Comparison of ENCODE assay signal across 25 mouse cellular contexts in the genomic region with DNA sequence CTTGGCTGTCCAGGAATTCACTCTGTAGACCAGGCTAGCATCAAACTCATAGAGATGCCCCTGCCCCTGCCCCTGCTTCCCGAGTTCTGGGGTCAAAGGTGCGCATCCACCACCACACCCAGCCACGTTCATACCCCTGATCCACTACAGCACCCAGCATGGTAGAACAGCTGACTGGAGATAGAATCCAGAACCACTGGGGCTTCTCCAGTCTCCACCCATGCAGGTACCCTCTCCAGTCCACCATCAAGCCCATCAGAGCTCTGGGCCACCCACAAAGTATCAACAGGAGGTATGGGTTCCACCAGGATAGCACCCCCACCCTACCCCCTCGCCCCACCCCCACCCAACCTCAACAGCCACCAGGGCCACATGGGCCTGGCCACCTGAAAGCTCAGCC. TPM values are rescaled to one million over a fixed set of nuclear protein-coding genes. Genes with fewer than 3 reads are reported as not detected.
A peak's percentile ranks its signal among the peaks of the same experiment; 100 is the strongest.
DNase-seq lines count a peak whose midpoint lies in the region; ATAC-seq lines count a peak whose summit lies in the region.
"Had no signal": no experiment of that assay in that cellular context is flagged by ENCODE, and none has a peak within 500 bp of the region (broad histone marks: within the 10 kb centered on the region; RNA-seq: fewer than 3 reads in every experiment).

No protein-coding gene starts in this region.

- DNase-seq in kidney, adult 18-20 months, result no peak
- DNase-seq in lung, postnatal 4 days, result no peak
- no peak for DNase-seq in hindbrain, embryonic 14.5 days (ENCODE audit: low spot score)
- DNase-seq: adrenal gland, adult 2 months; cerebellum, adult 2 months; cerebellum, postnatal 25 days; gastrocnemius, postnatal 25 days; kidney, adult 2 months; kidney, postnatal 4 days; lung, postnatal 10 days had no signal

- WGBS in heart, embryonic 13.5 days, result 81% methylated on average over 4 of the region's 4 CpGs
- 80% methylated on average over 4 of the region's 4 CpGs for WGBS in heart, embryonic 12.5 days
- 85% methylated on average over 4 of the region's 4 CpGs for WGBS in kidney, embryonic 16.5 days
- 79% methylated on average over 4 of the region's 4 CpGs for WGBS in lung, embryonic 16.5 days
- 85% methylated on average over 4 of the region's 4 CpGs for WGBS in limb, embryonic 15.5 days
- WGBS in hindbrain, embryonic 14.5 days, result 82% methylated on average over 4 of the region's 4 CpGs

- 0 out of 2 replicates have a peak overlapping the region, but pooled peaks have one; percentile 11 for H3K4me2 ChIP-seq in heart, embryonic 13.5 days
- no peak overlapping the region for H3K4me2 ChIP-seq in heart, embryonic 12.5 days
- H3K4me2 ChIP-seq in kidney, embryonic 16.5 days (replicated peaks; ENCODE audit: low read depth, low read length), result no peak overlapping the region
- no peak overlapping the region for H3K4me2 ChIP-seq in lung, embryonic 16.5 days (ENCODE audit: low read depth, low read length)
- 0 out of 2 replicates have a peak overlapping the region, but pooled peaks have one; percentile 6 for H3K4me2 ChIP-seq in limb, embryonic 15.5 days
- no peak overlapping the region for H3K4me2 ChIP-seq in hindbrain, embryonic 14.5 days (replicated peaks)
- H3K4me2 ChIP-seq: hindbrain, embryonic 13.5 days; midbrain, embryonic 11.5 days had no signal

- H3K27ac ChIP-seq in heart, embryonic 13.5 days (replicated peaks), result no peak overlapping the region; the same call in 1 of the 2 replicates
- H3K27ac ChIP-seq in heart, embryonic 12.5 days (ENCODE audit: poor library complexity, severe bottlenecking), result no peak overlapping the region
- no peak overlapping the region for H3K27ac ChIP-seq in kidney, embryonic 16.5 days (ENCODE audit: low read length)
- peak overlapping the region; percentile 30; the same call in 1 of the 2 replicates for H3K27ac ChIP-seq in lung, embryonic 16.5 days (ENCODE audit: low read length)
- H3K27ac ChIP-seq in limb, embryonic 15.5 days, result no peak overlapping the region
- no peak overlapping the region for H3K27ac ChIP-seq in hindbrain, embryonic 14.5 days
- H3K27ac ChIP-seq: hindbrain, embryonic 13.5 days had no signal

- H3K4me3 ChIP-seq in heart, embryonic 13.5 days, result no peak overlapping the region
- H3K4me3 ChIP-seq in heart, embryonic 12.5 days, result no peak overlapping the region
- H3K4me3 ChIP-seq in kidney, embryonic 16.5 days (ENCODE audit: low read length), result no peak overlapping the region
- no peak overlapping the region for H3K4me3 ChIP-seq in lung, embryonic 16.5 days (ENCODE audit: low read length)
- H3K4me3 ChIP-seq in limb, embryonic 15.5 days, result no peak overlapping the region
- no peak overlapping the region for H3K4me3 ChIP-seq in hindbrain, embryonic 14.5 days (replicated peaks; ENCODE audit: low read length)
- H3K4me3 ChIP-seq: hindbrain, embryonic 13.5 days had no signal

- peaks cover 52% of the 10 kb centered on the region for H3K4me1 ChIP-seq in heart, embryonic 13.5 days
- H3K4me1 ChIP-seq in heart, embryonic 12.5 days (replicated peaks), result peaks cover 38% of the 10 kb centered on the region
- H3K4me1 ChIP-seq in kidney, embryonic 16.5 days (ENCODE audit: insufficient read depth, low read length), result peaks cover 42% of the 10 kb centered on the region
- peaks cover 10% of the 10 kb centered on the region for H3K4me1 ChIP-seq in lung, embryonic 16.5 days (replicated peaks; ENCODE audit: control insufficient read depth, insufficient read depth, low read length)
- H3K4me1 ChIP-seq in limb, embryonic 15.5 days, result peaks cover 63% of the 10 kb centered on the region
- H3K4me1 ChIP-seq in hindbrain, embryonic 14.5 days (replicated peaks; ENCODE audit: control insufficient read depth, insufficient read depth, low read length), result no peaks in the 10 kb centered on the region

- H3K36me3 ChIP-seq in heart, embryonic 13.5 days, result peaks cover 22% of the 10 kb centered on the region
- H3K36me3 ChIP-seq in heart, embryonic 12.5 days, result peaks cover 22% of the 10 kb centered on the region
- no peaks in the 10 kb centered on the region for H3K36me3 ChIP-seq in kidney, embryonic 16.5 days (ENCODE audit: insufficient read depth, low read length)
- no peaks in the 10 kb centered on the region for H3K36me3 ChIP-seq in lung, embryonic 16.5 days (ENCODE audit: control insufficient read depth, insufficient read depth, low read length)
- peaks cover 26% of the 10 kb centered on the region for H3K36me3 ChIP-seq in limb, embryonic 15.5 days
- H3K36me3 ChIP-seq in hindbrain, embryonic 14.5 days (replicated peaks; ENCODE audit: control insufficient read depth, insufficient read depth), result no peaks in the 10 kb centered on the region
- H3K36me3 ChIP-seq: hindbrain, embryonic 13.5 days had no signal

- H3K9me3 ChIP-seq in heart, embryonic 13.5 days, result no peaks in the 10 kb centered on the region
- H3K9me3 ChIP-seq in heart, embryonic 12.5 days (replicated peaks), result no peaks in the 10 kb centered on the region
- no peaks in the 10 kb centered on the region for H3K9me3 ChIP-seq in kidney, embryonic 16.5 days (ENCODE audit: low read length)
- no peaks in the 10 kb centered on the region for H3K9me3 ChIP-seq in lung, embryonic 16.5 days (ENCODE audit: control insufficient read depth, low read length)
- H3K9me3 ChIP-seq in limb, embryonic 15.5 days, result no peaks in the 10 kb centered on the region
- no peaks in the 10 kb centered on the region for H3K9me3 ChIP-seq in hindbrain, embryonic 14.5 days (ENCODE audit: control insufficient read depth, low read length)
- H3K9me3 ChIP-seq: hindbrain, embryonic 13.5 days had no signal

- no peaks in the 10 kb centered on the region for H3K27me3 ChIP-seq in heart, embryonic 13.5 days (replicated peaks)
- no peaks in the 10 kb centered on the region for H3K27me3 ChIP-seq in heart, embryonic 12.5 days (replicated peaks)
- no peaks in the 10 kb centered on the region for H3K27me3 ChIP-seq in kidney, embryonic 16.5 days (ENCODE audit: insufficient read depth, low read length)
- no peaks in the 10 kb centered on the region for H3K27me3 ChIP-seq in lung, embryonic 16.5 days (ENCODE audit: control insufficient read depth, insufficient read depth, low read depth, low read length)
- H3K27me3 ChIP-seq in limb, embryonic 15.5 days, result no peaks in the 10 kb centered on the region
- H3K27me3 ChIP-seq in hindbrain, embryonic 14.5 days (ENCODE audit: control insufficient read depth, insufficient read depth, low read length), result no peaks in the 10 kb centered on the region
- H3K27me3 ChIP-seq: Patski had no signal

- no peak for ATAC-seq in heart, embryonic 13.5 days (ENCODE audit: extremely low read depth, insufficient number of reproducible peaks, low FRiP score, low TSS enrichment)
- no peak for ATAC-seq in heart, embryonic 12.5 days (ENCODE audit: insufficient number of reproducible peaks, low FRiP score)
- no peak for ATAC-seq in kidney, embryonic 16.5 days (ENCODE audit: low FRiP score, low TSS enrichment)
- ATAC-seq in lung, embryonic 16.5 days (ENCODE audit: low read depth), result no peak
- ATAC-seq in limb, embryonic 15.5 days (ENCODE audit: insufficient number of reproducible peaks, low FRiP score, low TSS enrichment, low read depth), result no peak
- ATAC-seq in hindbrain, embryonic 14.5 days (ENCODE audit: low FRiP score), result no peak
- ATAC-seq: forebrain, embryonic 16.5 days; inflammation-experienced regulatory T-cells, adult 6 months; Patski had no signal

- H3K9ac ChIP-seq in heart, embryonic 13.5 days, result peak overlapping the region; percentile 50; the same call in 1 of the 2 replicates
- no peak overlapping the region for H3K9ac ChIP-seq in heart, embryonic 12.5 days
- H3K9ac ChIP-seq in kidney, embryonic 16.5 days (replicated peaks; ENCODE audit: low read length), result 0 out of 2 replicates have a peak overlapping the region, but pooled peaks have one; percentile 4
- H3K9ac ChIP-seq in lung, embryonic 16.5 days (ENCODE audit: low read length), result no peak overlapping the region
- H3K9ac ChIP-seq in limb, embryonic 15.5 days, result no peak overlapping the region
- H3K9ac ChIP-seq in hindbrain, embryonic 14.5 days, result no peak overlapping the region
- H3K9ac ChIP-seq: hindbrain, embryonic 13.5 days had no signal

RNA-seq across cellular contexts. Expression of a gene that starts 2.0 kb away (rescaled TPM):
- 43.7 and 49.2 TPM in 2 replicates for polyA plus RNA-seq in heart, embryonic 13.5 days (2015; fragmentation: Nextera tagmentation; extraction: Ambion mirVana)
- polyA plus RNA-seq in heart, embryonic 12.5 days (2016; fragmentation: Nextera tagmentation; extraction: Ambion mirVana), result 46.9 and 49.6 TPM in 2 replicates
- polyA plus RNA-seq in kidney, embryonic 16.5 days (2015; fragmentation: Nextera tagmentation; extraction: Ambion mirVana), result 58.6 and 61.5 TPM in 2 replicates
- 50.8 and 51.4 TPM in 2 replicates for polyA plus RNA-seq in lung, embryonic 16.5 days (2015; fragmentation: Nextera tagmentation; extraction: Ambion mirVana)
- 123 and 129 TPM in 2 replicates for polyA plus RNA-seq in limb, embryonic 15.5 days (2015; fragmentation: Nextera tagmentation; extraction: Ambion mirVana)
- 25.3 and 28.1 TPM in 2 replicates for polyA plus RNA-seq in hindbrain, embryonic 14.5 days (2014; fragmentation: Nextera tagmentation; extraction: Ambion mirVana)

RNA-seq across cellular contexts. Expression of a gene that starts 6.1 kb away (rescaled TPM):
- polyA plus RNA-seq in heart, embryonic 13.5 days (2015; fragmentation: Nextera tagmentation; extraction: Ambion mirVana), result 12.4 and 13.0 TPM in 2 replicates
- polyA plus RNA-seq in heart, embryonic 12.5 days (2016; fragmentation: Nextera tagmentation; extraction: Ambion mirVana), result 24.6 and 24.9 TPM in 2 replicates
- 10.4 and 13.9 TPM in 2 replicates for polyA plus RNA-seq in kidney, embryonic 16.5 days (2015; fragmentation: Nextera tagmentation; extraction: Ambion mirVana)
- 9.2 and 11.7 TPM in 2 replicates for polyA plus RNA-seq in lung, embryonic 16.5 days (2015; fragmentation: Nextera tagmentation; extraction: Ambion mirVana)
- 13.6 and 16.4 TPM in 2 replicates for polyA plus RNA-seq in limb, embryonic 15.5 days (2015; fragmentation: Nextera tagmentation; extraction: Ambion mirVana)
- 15.8 and 19.4 TPM in 2 replicates for polyA plus RNA-seq in hindbrain, embryonic 14.5 days (2014; fragmentation: Nextera tagmentation; extraction: Ambion mirVana)

RNA-seq across cellular contexts. Expression of a gene that starts 30.1 kb away (rescaled TPM):
- 102 and 105 TPM in 2 replicates for polyA plus RNA-seq in heart, embryonic 13.5 days (2015; fragmentation: Nextera tagmentation; extraction: Ambion mirVana)
- polyA plus RNA-seq in heart, embryonic 12.5 days (2016; fragmentation: Nextera tagmentation; extraction: Ambion mirVana), result 121 and 123 TPM in 2 replicates
- 45.4 and 47.1 TPM in 2 replicates for polyA plus RNA-seq in kidney, embryonic 16.5 days (2015; fragmentation: Nextera tagmentation; extraction: Ambion mirVana)
- polyA plus RNA-seq in lung, embryonic 16.5 days (2015; fragmentation: Nextera tagmentation; extraction: Ambion mirVana), result 34.6 and 36.6 TPM in 2 replicates
- 37.8 and 42.5 TPM in 2 replicates for polyA plus RNA-seq in limb, embryonic 15.5 days (2015; fragmentation: Nextera tagmentation; extraction: Ambion mirVana)
- 83.4 and 91.6 TPM in 2 replicates for polyA plus RNA-seq in hindbrain, embryonic 14.5 days (2014; fragmentation: Nextera tagmentation; extraction: Ambion mirVana)

RNA-seq across cellular contexts. Expression of a gene that starts 51.0 kb away (rescaled TPM):
- 187 and 230 TPM in 2 replicates for polyA plus RNA-seq in heart, embryonic 13.5 days (2015; fragmentation: Nextera tagmentation; extraction: Ambion mirVana)
- 276 and 282 TPM in 2 replicates for polyA plus RNA-seq in heart, embryonic 12.5 days (2016; fragmentation: Nextera tagmentation; extraction: Ambion mirVana)
- polyA plus RNA-seq in kidney, embryonic 16.5 days (2015; fragmentation: Nextera tagmentation; extraction: Ambion mirVana), result 0.21 TPM in 1 of 2 replicates, not detected in the other
- polyA plus RNA-seq in lung, embryonic 16.5 days (2015; fragmentation: Nextera tagmentation; extraction: Ambion mirVana), result 2.9 and 4.2 TPM in 2 replicates
- 0.19 TPM in 1 of 2 replicates, not detected in the other for polyA plus RNA-seq in limb, embryonic 15.5 days (2015; fragmentation: Nextera tagmentation; extraction: Ambion mirVana)
- 0.25 TPM in 1 of 2 replicates, not detected in the other for polyA plus RNA-seq in hindbrain, embryonic 14.5 days (2014; fragmentation: Nextera tagmentation; extraction: Ambion mirVana)
- polyA plus RNA-seq: adrenal gland, adult 2 months; forebrain, embryonic 16.5 days; inflammation-experienced regulatory T-cells, adult 6 months; kidney, adult 2 months; liver, embryonic 16.5 days; midbrain, postnatal 0 days; spleen, adult 2 months; testis, adult 2 months; urinary bladder, adult 2 months had no signal

Comparison
In these comparisons a context has a peak if more than half of its experiments do, and no peak if none do; other contexts are left out.
1. H3K4me2 ChIP-seq: peak in heart, embryonic 13.5 days (single experiment) and limb, embryonic 15.5 days (single experiment); none in heart, embryonic 12.5 days (single experiment), kidney, embryonic 16.5 days (single experiment), lung, embryonic 16.5 days (single experiment) and hindbrain, embryonic 14.5 days (single experiment).
2. H3K9ac ChIP-seq: peak in heart, embryonic 13.5 days (single experiment) and kidney, embryonic 16.5 days (single experiment); none in heart, embryonic 12.5 days (single experiment), lung, embryonic 16.5 days (single experiment), limb, embryonic 15.5 days (single experiment) and hindbrain, embryonic 14.5 days (single experiment).